Mouse (Mus musculus) limb, embryonic 13.5 days (tissue): ENCODE results near the gene Pkn2. TPM values are rescaled to one million over a fixed set of nuclear protein-coding genes. Genes with fewer than 3 reads are reported as not detected.

Experiments used
- ATAC-seq: fragments of 200-750 bp; cut with Nextera tagmentation; 2 replicates; pipeline ENCODE4 v1.8.0; 2017; ENCODE audit warnings: low read depth, moderate number of reproducible peaks, moderate TSS enrichment; ENCODE audit not compliant: low FRiP score
- H3K27ac ChIP-seq: fragments of 300-500 bp; sonication (generic); 2 replicates; pipeline ENCODE4 v1.5.1; 2015; ENCODE audit warnings: inconsistent platforms, mild to moderate bottlenecking, moderate library complexity
- H3K27me3 ChIP-seq: fragments of 300-500 bp; sonication (generic); 2 replicates; pipeline ENCODE4 v1.6.1; 2015; ENCODE audit warnings: mild to moderate bottlenecking, inconsistent platforms
- H3K36me3 ChIP-seq: fragments of 300-500 bp; sonication (generic); 2 replicates; pipeline ENCODE4 v1.6.1; 2015; ENCODE audit warnings: inconsistent platforms, mild to moderate bottlenecking, moderate library complexity
- H3K4me1 ChIP-seq: fragments of 300-500 bp; sonication (generic); 2 replicates; pipeline ENCODE4 v1.6.1; 2015; ENCODE audit warnings: inconsistent platforms
- H3K4me2 ChIP-seq: fragments of 300-500 bp; sonication (generic); replicated peaks from 2 replicates; pipeline ENCODE4 v1.6.1; 2015; ENCODE audit warnings: inconsistent platforms, mild to moderate bottlenecking, moderate library complexity
- H3K4me3 ChIP-seq: fragments of 300-500 bp; sonication (generic); 2 replicates; pipeline ENCODE4 v1.5.1; 2015; ENCODE audit warnings: moderate library complexity, mild to moderate bottlenecking, inconsistent platforms
- H3K9ac ChIP-seq: fragments of 300-500 bp; sonication (generic); 2 replicates; pipeline ENCODE4 v1.6.1; 2015; ENCODE audit warnings: mild to moderate bottlenecking, inconsistent platforms
- H3K9me3 ChIP-seq: fragments of 300-500 bp; sonication (generic); 2 replicates; pipeline ENCODE4 v1.6.1; 2016; ENCODE audit warnings: inconsistent platforms
- WGBS: fragments of 180-500 bp; shearing (Covaris S2); methylation state at CpG from one replicate; pipeline ENCODE4 v1.1.7; 2015; 5-methylcytosine and 5-hydroxymethylcytosine counted together
- polyA plus RNA-seq: library from polyadenylated mRNA; unstranded; fragments of >200 nt; fragmentation: Nextera tagmentation; extraction: Ambion mirVana; gene quantifications from 2 replicates; pipeline ENCODE4 v1.2.1, GENCODE M21; 2015

The Pkn2 gene
- polyA plus RNA-seq, 1 experiment from 2014 or later: 47.1 TPM

- H3K9me3 ChIP-seq: no peaks in the 10 kb centered on the region
- no peak overlapping the region for H3K9ac ChIP-seq
- H3K4me3 ChIP-seq: no peak overlapping the region
- peaks cover 36% of the 10 kb centered on the region for H3K36me3 ChIP-seq
- no peak overlapping the region for H3K4me2 ChIP-seq
- H3K27ac ChIP-seq: no peak overlapping the region
- H3K4me1 ChIP-seq: 0 out of 2 replicates have a peak, but pooled peaks cover 6% of the 10 kb centered on the region
- 89% methylated on average over 4 of the region's 4 CpGs for WGBS
- no peak for ATAC-seq
- no peaks in the 10 kb centered on the region for H3K27me3 ChIP-seq
These were observed 55.2 kb downstream of the Pkn2 start for GRCm38 (mm10) chr3:142826449-142827146.

DNA sequence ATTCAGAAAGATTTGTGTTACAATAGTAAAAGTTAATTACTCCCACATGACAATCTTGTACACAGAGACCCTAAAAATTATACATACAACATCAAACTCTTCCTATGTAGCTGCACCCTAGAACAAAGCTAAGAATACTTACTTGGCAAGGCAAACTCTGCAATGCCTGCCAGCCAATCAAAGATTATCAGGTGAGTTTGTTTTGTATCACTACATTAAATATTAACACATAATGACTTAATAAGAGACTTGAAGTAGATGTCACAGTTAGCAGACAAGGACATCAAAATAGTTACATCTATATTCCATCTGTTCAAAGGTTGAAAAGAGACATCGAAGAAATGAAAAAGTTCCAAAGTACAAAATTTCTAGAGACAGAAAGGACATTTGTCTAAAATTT, 58.2 kb downstream of the Pkn2 start:
- Histone ChIP-seq H3K9ac (no peak overlapping the region), H3K9me3 (no peaks in the 10 kb centered on the region), H3K27ac (no peak overlapping the region), H3K4me2 (no peak overlapping the region), H3K36me3 (peaks cover 34% of the 10 kb centered on the region), H3K4me3 (no peak overlapping the region), H3K4me1 (0 out of 2 replicates have a peak, but pooled peaks cover 6% of the 10 kb centered on the region), H3K27me3 (no peaks in the 10 kb centered on the region)
- ATAC-seq: no peak
- 92% methylated on average over 1 of the region's 1 CpGs for WGBS

- Histone ChIP-seq H3K4me2 (no peak overlapping the region), H3K36me3 (peaks cover 29% of the 10 kb centered on the region), H3K27ac (no peak overlapping the region), H3K9ac (no peak overlapping the region), H3K9me3 (no peaks in the 10 kb centered on the region), H3K4me3 (no peak overlapping the region), H3K27me3 (no peaks in the 10 kb centered on the region), H3K4me1 (no peaks in the 10 kb centered on the region)
- WGBS: 96% methylated on average over 3 of the region's 3 CpGs
- no peak for ATAC-seq
These were observed 64.3 kb downstream of the Pkn2 start for GRCm38 (mm10) chr3:142817506-142817905.

DNA sequence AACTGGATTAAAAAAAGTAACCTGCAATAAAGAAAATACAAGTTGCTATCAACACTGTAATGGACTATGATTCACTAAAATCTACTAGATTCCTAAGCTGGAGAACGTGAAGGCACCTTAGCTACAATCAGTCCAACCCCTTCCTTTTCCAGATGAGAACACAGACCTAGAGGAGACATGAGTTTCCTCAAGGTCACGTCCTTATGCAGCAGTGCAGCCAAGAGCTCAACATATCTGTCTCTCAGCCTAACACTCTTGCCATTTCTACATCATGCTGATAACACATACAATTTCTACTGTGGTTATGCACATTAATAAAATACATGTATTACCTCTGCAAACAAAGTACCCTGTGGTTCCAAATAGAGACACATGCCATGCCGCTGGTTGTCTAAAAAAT, 70.2 kb downstream of the Pkn2 start:
- Histone ChIP-seq H3K9me3 (no peaks in the 10 kb centered on the region), H3K4me1 (no peaks in the 10 kb centered on the region), H3K36me3 (peaks cover 42% of the 10 kb centered on the region), H3K9ac (no peak overlapping the region), H3K4me2 (no peak overlapping the region), H3K4me3 (no peak overlapping the region), H3K27me3 (no peaks in the 10 kb centered on the region), H3K27ac (no peak overlapping the region)
- 94% methylated on average over 3 of the region's 3 CpGs for WGBS
- ATAC-seq: no peak

- H3K36me3 ChIP-seq: peaks cover 67% of the 10 kb centered on the region
- no peak for ATAC-seq
- no peaks in the 10 kb centered on the region for H3K9me3 ChIP-seq
These were observed 86.2 kb downstream of the Pkn2 start for GRCm38 (mm10) chr3:142795587-142795986.

GRCm38 (mm10) chr3:142786423-142787072, 95.3 kb downstream of the Pkn2 start:
- peaks cover 57% of the 10 kb centered on the region for H3K36me3 ChIP-seq
- WGBS: 40% methylated on average over 2 of the region's 2 CpGs
- H3K4me2 ChIP-seq: no peak overlapping the region
- ATAC-seq: no peak
- no peaks in the 10 kb centered on the region for H3K4me1 ChIP-seq
- H3K4me3 ChIP-seq: no peak overlapping the region
- H3K9me3 ChIP-seq: no peaks in the 10 kb centered on the region
- no peaks in the 10 kb centered on the region for H3K27me3 ChIP-seq
- no peak overlapping the region for H3K27ac ChIP-seq
- H3K9ac ChIP-seq: no peak overlapping the region

More at GRCm38 (mm10) chr3:142795587-142795986, 86.2 kb downstream of the Pkn2 start:
- Histone ChIP-seq H3K4me2 (no peak overlapping the region), H3K4me3 (no peak overlapping the region), H3K27me3 (no peaks in the 10 kb centered on the region), H3K4me1 (no peaks in the 10 kb centered on the region), H3K9ac (no peak overlapping the region), H3K27ac (no peak overlapping the region)
- 95% methylated on average over 3 of the region's 3 CpGs for WGBS

DNA sequence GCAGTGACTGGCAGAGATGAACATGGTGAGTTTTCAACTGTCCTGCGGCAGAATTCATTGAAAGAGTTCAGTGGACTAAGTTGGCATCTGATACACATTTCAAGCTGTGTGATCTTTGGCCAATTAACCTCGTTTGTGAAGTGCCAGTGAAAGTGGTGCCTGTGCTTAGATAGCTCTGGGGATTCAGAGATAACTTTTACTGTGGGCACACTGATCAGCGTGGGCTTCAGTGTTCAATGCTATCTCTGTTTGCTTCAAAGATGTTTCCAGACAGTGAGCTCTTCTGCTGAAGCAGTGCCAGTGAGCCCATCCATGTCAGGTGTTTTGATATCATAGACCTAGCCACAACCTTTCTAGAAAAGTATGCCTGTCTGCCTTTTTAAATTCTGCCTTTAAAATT, 104.6 kb downstream of the Pkn2 start:
- H3K36me3 ChIP-seq: peaks cover 76% of the 10 kb centered on the region
- WGBS: 77% methylated on average over 3 of the region's 3 CpGs

GRCm38 (mm10) chr3:142773538-142774191, 108.1 kb downstream of the Pkn2 start:
- no peaks in the 10 kb centered on the region for H3K9me3 ChIP-seq
- H3K4me2 ChIP-seq: no peak overlapping the region
- 81% methylated on average over 4 of the region's 4 CpGs for WGBS
- no peak overlapping the region for H3K4me3 ChIP-seq
- H3K27ac ChIP-seq: no peak overlapping the region
- no peaks in the 10 kb centered on the region for H3K27me3 ChIP-seq
- no peak for ATAC-seq
- H3K36me3 ChIP-seq: peaks cover 52% of the 10 kb centered on the region
- no peak overlapping the region for H3K9ac ChIP-seq
- H3K4me1 ChIP-seq: no peaks in the 10 kb centered on the region

More for the DNA sequence above, 104.6 kb downstream of the Pkn2 start:
- Histone ChIP-seq H3K27me3 (no peaks in the 10 kb centered on the region), H3K9me3 (no peaks in the 10 kb centered on the region), H3K4me2 (no peak overlapping the region), H3K4me1 (no peaks in the 10 kb centered on the region), H3K27ac (no peak overlapping the region), H3K9ac (no peak overlapping the region), H3K4me3 (no peak overlapping the region)
- ATAC-seq: no peak

DNA sequence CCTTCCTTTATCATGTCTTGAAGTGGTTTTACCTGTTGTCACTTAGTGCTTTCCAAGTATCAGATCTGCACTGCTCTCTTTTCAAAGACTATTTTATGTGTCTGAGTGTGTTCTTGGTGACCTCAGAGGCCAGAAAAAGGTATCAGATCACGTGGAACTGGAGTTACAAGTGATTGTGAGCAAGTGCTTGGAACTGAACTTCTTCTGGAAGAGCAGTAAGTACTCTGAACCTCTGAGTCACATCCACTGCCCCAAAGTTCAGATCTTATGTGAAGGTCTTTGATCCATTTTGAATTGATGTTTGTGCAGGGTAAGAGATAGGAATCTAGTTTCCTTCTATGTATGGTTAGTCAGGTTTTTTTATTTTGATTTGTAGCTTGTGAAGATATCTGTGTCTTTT, 111.3 kb downstream of the Pkn2 start:
- H3K9ac ChIP-seq: no peak overlapping the region
- no peak overlapping the region for H3K4me3 ChIP-seq
- no peak for ATAC-seq
- 47% methylated on average over 1 of the region's 1 CpGs for WGBS
- H3K27me3 ChIP-seq: no peaks in the 10 kb centered on the region
- no peaks in the 10 kb centered on the region for H3K9me3 ChIP-seq
- peaks cover 32% of the 10 kb centered on the region for H3K36me3 ChIP-seq
- H3K4me1 ChIP-seq: peaks cover 14% of the 10 kb centered on the region
- H3K4me2 ChIP-seq: no peak overlapping the region
- H3K27ac ChIP-seq: no peak overlapping the region

- WGBS: 96% methylated on average over 6 of the region's 6 CpGs
- H3K4me2 ChIP-seq: no peak overlapping the region
- ATAC-seq: no peak
These were observed 113.3 kb downstream of the Pkn2 start for GRCm38 (mm10) chr3:142768498-142768897.

DNA sequence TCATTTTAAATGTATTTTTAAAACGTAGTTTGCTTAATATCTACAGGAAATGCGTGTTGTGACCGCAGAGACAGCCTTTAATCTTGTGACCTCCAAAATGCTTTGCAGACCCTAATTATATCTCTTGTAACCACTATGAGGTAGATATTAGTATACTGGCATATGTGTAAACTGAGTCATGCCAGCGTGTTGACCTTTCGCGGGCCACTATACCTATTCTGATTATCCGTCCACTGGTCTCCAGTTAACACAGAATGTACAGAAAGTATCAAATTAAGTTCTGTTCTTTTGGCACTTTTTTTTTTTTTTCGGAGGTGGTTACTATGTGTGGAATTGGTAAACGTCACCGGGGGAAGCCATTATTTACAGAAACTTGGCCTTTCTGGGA, 116.0 kb downstream of the Pkn2 start:
- H3K9me3 ChIP-seq: no peaks in the 10 kb centered on the region
- WGBS: 16% methylated on average over 10 of the region's 10 CpGs
- H3K9ac ChIP-seq: peak overlapping the region; percentile 95
- peak overlapping the region; percentile 87 for H3K4me2 ChIP-seq
- no peak overlapping the region for H3K27ac ChIP-seq
- H3K36me3 ChIP-seq: no peaks in the 10 kb centered on the region
- H3K4me3 ChIP-seq: peak overlapping the region; percentile 82
- H3K27me3 ChIP-seq: no peaks in the 10 kb centered on the region
- no peak for ATAC-seq
- H3K4me1 ChIP-seq: peaks cover 14% of the 10 kb centered on the region

More at GRCm38 (mm10) chr3:142768498-142768897, 113.3 kb downstream of the Pkn2 start:
- H3K27me3 ChIP-seq: no peaks in the 10 kb centered on the region
- H3K27ac ChIP-seq: no peak overlapping the region
- H3K4me1 ChIP-seq: peaks cover 14% of the 10 kb centered on the region
- H3K9ac ChIP-seq: no peak overlapping the region
- no peak overlapping the region for H3K4me3 ChIP-seq
- H3K9me3 ChIP-seq: no peaks in the 10 kb centered on the region
- peaks cover 21% of the 10 kb centered on the region for H3K36me3 ChIP-seq

- Histone ChIP-seq H3K36me3 (no peaks in the 10 kb centered on the region), H3K9me3 (no peaks in the 10 kb centered on the region), H3K9ac (peak within 1 kb of the TSS; percentile 95), H3K4me3 (peak within 1 kb of the TSS; percentile 82), H3K27ac (peak within 1 kb of the TSS; percentile 86), H3K4me2 (peak within 1 kb of the TSS; percentile 87), H3K4me1 (peaks cover 14% of the 10 kb centered on the region), H3K27me3 (no peaks in the 10 kb centered on the region)
- under 1% methylated on average over 64 of the region's 64 CpGs for WGBS
- ATAC-seq: peak; percentile 99
These were observed 116.6 kb downstream of the Pkn2 start, which contains the start of gene Gtf2b for GRCm38 (mm10) chr3:142764995-142765777. Gtf2b (plus strand) TSS chr3:142765045.
